Mouse (Mus musculus): ENCODE measurements at regions not wholly inside any gene's neighbourhood (a gene's known extent, or its start where the extent isn't known, plus 50 kb on each side); places are given as distances from the start of the nearest gene placed in this dataset.

GRCm38 (mm10) chr15:31694877-31695671 is 93.4 kb downstream of the Fam173b start:
- TF ChIP-seq CTCF (IDR thresholded peaks at IDR 0.05; ENCODE audit: low read depth) (no peak), EP300 (IDR thresholded peaks at IDR 0.05; ENCODE audit: low read depth) (no peak)

Measured in heart, postnatal 0 days (tissue).